Mouse (Mus musculus) kidney, postnatal 0 days (tissue): ENCODE results near the gene Nudt1. TPM values are rescaled to one million over a fixed set of nuclear protein-coding genes. Genes with fewer than 3 reads are reported as not detected.

Source experiments
- ATAC-seq: fragments of 200-750 bp; cut with Nextera tagmentation; replicated peaks from 2 replicates; pipeline ENCODE4 v1.8.0; 2017; ENCODE audit warnings: low read depth, moderate number of reproducible peaks, moderate TSS enrichment, moderate library complexity; ENCODE audit not compliant: low FRiP score
- DNase-seq: peaks from one replicate; pipeline ENCODE4 v3.0.0-alpha.2; 2016; ENCODE audit warnings: low spot score
- H3K27ac ChIP-seq: fragments of 300-500 bp; sonication (generic); 2 replicates; pipeline ENCODE4 v1.5.1; 2014; ENCODE audit warnings: mild to moderate bottlenecking
- H3K27me3 ChIP-seq: fragments of 300-500 bp; sonication (generic); 2 replicates; pipeline ENCODE4 v1.6.1; 2014; ENCODE audit warnings: low read length, mixed read lengths; ENCODE audit not compliant: insufficient read depth
- H3K36me3 ChIP-seq: fragments of 300-500 bp; sonication (generic); 2 replicates; pipeline ENCODE4 v1.6.1; 2014; ENCODE audit warnings: low read length, mixed read lengths; ENCODE audit not compliant: insufficient read depth
- H3K4me1 ChIP-seq: fragments of 300-500 bp; sonication (generic); replicated peaks from 2 replicates; pipeline ENCODE4 v1.6.1; 2014; ENCODE audit warnings: antibody characterized with exemption, low read length, mixed read lengths; ENCODE audit not compliant: insufficient read depth
- H3K4me2 ChIP-seq: fragments of 300-500 bp; sonication (generic); 2 replicates; pipeline ENCODE4 v1.6.1; 2014; ENCODE audit warnings: mild to moderate bottlenecking, low read length, moderate library complexity, mixed read lengths
- H3K4me3 ChIP-seq: fragments of 300-500 bp; sonication (generic); replicated peaks from 2 replicates; pipeline ENCODE4 v1.5.1; 2014; ENCODE audit warnings: low read depth, low read length
- H3K9ac ChIP-seq: fragments of 300-500 bp; sonication (generic); 2 replicates; pipeline ENCODE4 v1.6.1; 2014; ENCODE audit warnings: low read depth, low read length
- H3K9me3 ChIP-seq: fragments of 300-500 bp; sonication (generic); replicated peaks from 2 replicates; pipeline ENCODE4 v1.6.1; 2016; ENCODE audit warnings: low read length, inconsistent platforms, mixed read lengths
- CTCF ChIP-seq: IDR thresholded peaks from 2 replicates; pipeline ENCODE4 v1.5.1; 2016; ENCODE audit warnings: antibody characterized with exemption, low read depth, mild to moderate bottlenecking, moderate library complexity
- WGBS: fragments of 180-500 bp; shearing (Covaris S2); extraction: QIAGEN DNeasy Blood & Tissue Kit; methylation state at CpG from one replicate; pipeline ENCODE4 v1.1.7; 2014; 5-methylcytosine and 5-hydroxymethylcytosine counted together
- polyA plus RNA-seq: library from polyadenylated mRNA; unstranded; fragments of >200 nt; fragmentation: Nextera tagmentation; extraction: Ambion mirVana; gene quantifications from 2 replicates; pipeline ENCODE4 v1.2.1, GENCODE M21; 2015

The Nudt1 gene
- polyA plus RNA-seq, 1 experiment from 2014 or later: 39.9 TPM

- no peak overlapping the region for H3K9ac ChIP-seq
- no peaks in the 10 kb centered on the region for H3K27me3 ChIP-seq
- WGBS: 88% methylated on average over 4 of the region's 4 CpGs
- H3K4me1 ChIP-seq: peaks cover 4% of the 10 kb centered on the region; the same call in 1 of the 2 replicates
- TF ChIP-seq CTCF: no peak
- no peak overlapping the region for H3K4me2 ChIP-seq
- H3K4me3 ChIP-seq: no peak overlapping the region
- no peak overlapping the region for H3K27ac ChIP-seq
- no peaks in the 10 kb centered on the region for H3K9me3 ChIP-seq
- ATAC-seq (no peak), DNase-seq (no peak)
- H3K36me3 ChIP-seq: no peaks in the 10 kb centered on the region
These were observed 47.5 kb downstream of the Nudt1 start for GRCm38 (mm10) chr5:140368926-140369325.

- DNase-seq (peak; percentile 30), ATAC-seq (no peak)
- no peak overlapping the region for H3K4me3 ChIP-seq
- no peaks in the 10 kb centered on the region for H3K9me3 ChIP-seq
- TF ChIP-seq CTCF: no peak
- H3K27me3 ChIP-seq: no peaks in the 10 kb centered on the region
- H3K9ac ChIP-seq: no peak overlapping the region
- H3K4me1 ChIP-seq: peaks cover 8% of the 10 kb centered on the region; the same call in 1 of the 2 replicates
- WGBS: 42% methylated on average over 2 of the region's 2 CpGs
- H3K27ac ChIP-seq: 0 out of 2 replicates have a peak overlapping the region, but pooled peaks have one; percentile 50
- H3K4me2 ChIP-seq: no peak overlapping the region
- no peaks in the 10 kb centered on the region for H3K36me3 ChIP-seq
These were observed 48.0 kb downstream of the Nudt1 start for GRCm38 (mm10) chr5:140369466-140369865.

DNA sequence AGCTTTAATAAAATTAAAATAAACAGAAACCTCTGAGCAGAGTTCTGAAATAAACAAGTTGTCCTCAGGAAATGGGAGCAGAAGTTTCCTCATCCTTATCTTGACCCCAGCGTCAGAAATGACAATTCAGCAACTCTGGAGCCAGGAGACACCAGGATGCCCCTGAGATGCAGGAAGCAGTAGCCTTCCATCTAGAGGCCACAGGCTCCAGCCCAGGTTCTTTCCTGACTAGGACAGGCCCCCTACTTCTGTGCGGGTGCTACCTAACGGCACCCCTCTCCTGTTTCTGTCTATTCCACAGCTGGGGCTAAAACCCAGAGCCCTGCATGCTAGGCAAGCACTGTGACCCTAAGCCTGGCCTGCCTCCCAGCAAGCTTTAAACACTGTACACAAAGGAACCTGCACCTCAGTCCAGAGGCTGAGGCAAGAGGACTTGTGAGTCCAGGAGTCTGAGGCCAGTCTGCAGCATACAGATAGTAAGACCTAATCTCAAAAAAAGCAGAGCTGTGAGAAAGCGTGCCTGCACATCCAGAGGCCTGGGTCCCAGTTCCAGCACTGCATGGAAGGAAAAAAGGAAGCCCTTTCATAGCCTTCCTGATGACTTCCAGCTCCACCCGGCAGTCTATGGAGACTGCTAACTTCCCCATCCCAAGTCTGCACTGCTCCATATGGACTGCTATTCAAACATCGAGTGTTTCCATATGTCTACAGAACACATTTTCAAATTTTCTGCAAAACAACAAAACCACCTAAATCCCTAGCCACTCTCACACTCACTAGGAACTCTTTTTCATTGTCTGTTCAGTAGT is 49.2 kb downstream of the Nudt1 start:
- no peaks in the 10 kb centered on the region for H3K36me3 ChIP-seq
- 0 out of 2 replicates have a peak overlapping the region, but pooled peaks have one; percentile 8 for H3K9ac ChIP-seq
- H3K4me1 ChIP-seq: peaks cover 8% of the 10 kb centered on the region; the same call in 1 of the 2 replicates
- no peaks in the 10 kb centered on the region for H3K9me3 ChIP-seq
- DNase-seq (peak; percentile 31), ATAC-seq (no peak)
- WGBS: 57% methylated on average over 6 of the region's 6 CpGs
- TF ChIP-seq CTCF: no peak
- no peaks in the 10 kb centered on the region for H3K27me3 ChIP-seq
- no peak overlapping the region for H3K4me3 ChIP-seq
- H3K4me2 ChIP-seq: no peak overlapping the region
- H3K27ac ChIP-seq: peak overlapping the region; percentile 72

GRCm38 (mm10) chr5:140371671-140372070 is 50.2 kb downstream of the Nudt1 start:
- no peak overlapping the region for H3K27ac ChIP-seq
- H3K36me3 ChIP-seq: no peaks in the 10 kb centered on the region
- H3K9me3 ChIP-seq: no peaks in the 10 kb centered on the region
- TF ChIP-seq CTCF: no peak
- 96% methylated on average over 3 of the region's 3 CpGs for WGBS
- no peak overlapping the region for H3K9ac ChIP-seq
- DNase-seq (no peak), ATAC-seq (no peak)
- no peaks in the 10 kb centered on the region for H3K27me3 ChIP-seq
- H3K4me3 ChIP-seq: no peak overlapping the region
- H3K4me1 ChIP-seq: peaks cover 8% of the 10 kb centered on the region; the same call in 1 of the 2 replicates
- H3K4me2 ChIP-seq: no peak overlapping the region

DNA sequence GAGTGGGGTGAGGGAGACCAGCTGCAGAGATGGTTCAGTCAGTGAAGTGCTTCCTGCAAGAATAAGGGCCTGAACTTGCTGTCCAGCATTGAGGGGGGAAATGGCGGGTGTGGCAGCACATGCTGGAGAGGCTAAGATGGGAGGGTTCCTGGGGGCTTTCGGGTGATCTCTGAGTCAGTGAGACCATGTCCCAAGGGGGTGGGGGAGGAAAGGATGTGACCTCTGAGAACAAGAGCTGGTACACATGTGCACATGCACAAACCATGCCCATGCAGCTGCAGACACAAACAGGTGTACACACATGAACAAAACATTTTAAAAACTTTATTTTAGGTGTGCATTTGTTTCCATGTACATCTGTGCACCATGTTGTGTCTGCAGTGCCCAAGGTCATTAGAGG is 52.3 kb downstream of the Nudt1 start:
- Histone ChIP-seq H3K27me3 (no peaks in the 10 kb centered on the region), H3K9ac (no peak overlapping the region), H3K9me3 (no peaks in the 10 kb centered on the region), H3K4me1 (peaks cover 8% of the 10 kb centered on the region; the same call in 1 of the 2 replicates), H3K36me3 (no peaks in the 10 kb centered on the region), H3K27ac (no peak overlapping the region), H3K4me2 (no peak overlapping the region), H3K4me3 (no peak overlapping the region)
- no peak for DNase-seq
- no peak for TF ChIP-seq CTCF
- WGBS: 54% methylated on average over 2 of the region's 2 CpGs
- no peak for ATAC-seq

- H3K9ac ChIP-seq: no peak overlapping the region
- no peaks in the 10 kb centered on the region for H3K36me3 ChIP-seq
- 13% methylated on average over 3 of the region's 3 CpGs for WGBS
- H3K27ac ChIP-seq: no peak overlapping the region
- H3K4me2 ChIP-seq: no peak overlapping the region
- H3K27me3 ChIP-seq: no peaks in the 10 kb centered on the region
- ATAC-seq (peak; percentile 22; the same call in 1 of the 2 replicates), DNase-seq (peak; percentile 45)
- H3K9me3 ChIP-seq: no peaks in the 10 kb centered on the region
- no peak overlapping the region for H3K4me3 ChIP-seq
- TF ChIP-seq CTCF: no peak
- H3K4me1 ChIP-seq: peaks cover 8% of the 10 kb centered on the region; the same call in 1 of the 2 replicates
These were observed 52.8 kb downstream of the Nudt1 start for GRCm38 (mm10) chr5:140374226-140374625.
